Mouse (Mus musculus) forebrain, embryonic 11.5 days (tissue): ENCODE measurements around the gene 1700034I23Rik. TPM values are rescaled to one million over a fixed set of nuclear protein-coding genes. Genes with fewer than 3 reads are reported as not detected.
"Not testable (repeated sequence)": the region's sequence is repeated elsewhere in the genome, so short reads cannot be mapped to it uniquely, and the experiment has no call there.

Source experiments
- ATAC-seq: fragments of 200-750 bp; cut with Nextera tagmentation; replicated peaks from 2 replicates; pipeline ENCODE4 v1.8.0; 2017; ENCODE audit warnings: moderate TSS enrichment; ENCODE audit not compliant: low FRiP score
- DNase-seq: peaks from one replicate; pipeline ENCODE4 v3.0.0-alpha.2; 2017; ENCODE audit warnings: low spot score
- H3K27ac ChIP-seq: fragments of 300-500 bp; sonication (generic); 2 replicates; pipeline ENCODE4 v1.5.1; 2014; ENCODE audit warnings: low read depth, low read length
- H3K27me3 ChIP-seq: fragments of 300-500 bp; sonication (generic); 2 replicates; pipeline ENCODE4 v1.6.1; 2014; ENCODE audit warnings: mild to moderate bottlenecking, low read length, mixed read lengths; ENCODE audit not compliant: control insufficient read depth, insufficient read depth
- H3K36me3 ChIP-seq: fragments of 300-500 bp; sonication (generic); 2 replicates; pipeline ENCODE4 v1.6.1; 2014; ENCODE audit warnings: mild to moderate bottlenecking, low read length, moderate library complexity, mixed read lengths; ENCODE audit not compliant: control insufficient read depth, insufficient read depth
- H3K4me1 ChIP-seq: fragments of 300-500 bp; sonication (generic); replicated peaks from 2 replicates; pipeline ENCODE4 v1.6.1; 2014; ENCODE audit warnings: low read length, mixed read lengths; ENCODE audit not compliant: control insufficient read depth, insufficient read depth
- H3K4me2 ChIP-seq: fragments of 300-500 bp; sonication (generic); 2 replicates; pipeline ENCODE4 v1.6.1; 2014; ENCODE audit warnings: low read depth, mild to moderate bottlenecking, low read length, moderate library complexity, mixed read lengths; ENCODE audit not compliant: severe bottlenecking
- H3K4me3 ChIP-seq: fragments of 300-500 bp; sonication (generic); 2 replicates; pipeline ENCODE4 v1.5.1; 2014; ENCODE audit warnings: low read depth, low read length
- H3K9ac ChIP-seq: fragments of 300-500 bp; sonication (generic); 2 replicates; pipeline ENCODE4 v1.6.1; 2014; ENCODE audit warnings: low read length
- H3K9me3 ChIP-seq: fragments of 300-500 bp; sonication (generic); 2 replicates; pipeline ENCODE4 v1.6.1; 2016; ENCODE audit warnings: low read length, mixed read lengths; ENCODE audit not compliant: control insufficient read depth
- WGBS: fragments of 180-500 bp; shearing (Covaris S2); extraction: QIAGEN DNeasy Blood & Tissue Kit; methylation state at CpG from one replicate; pipeline ENCODE4 v1.1.7; 2014; 5-methylcytosine and 5-hydroxymethylcytosine counted together
- polyA plus RNA-seq: library from polyadenylated mRNA; unstranded; fragments of >200 nt; fragmentation: Nextera tagmentation; extraction: Ambion mirVana; gene quantifications from 2 replicates; pipeline ENCODE4 v1.2.1, GENCODE M21; 2014

Gene 1700034I23Rik
- not detected in 2 replicates for polyA plus RNA-seq

GRCm38 (mm10) chr3:40902443-40902842, at the start of gene 1700034I23Rik:
Gene 1700034I23Rik (minus strand): TSS chr3:40902543.
- H3K27ac ChIP-seq = not testable (repeated sequence)

GRCm38 (mm10) chr3:40951365-40951764, 49.0 kb upstream of the 1700034I23Rik start:
- Histone ChIP-seq H3K4me2 (peak overlapping the region; percentile 98), H3K27me3 (peaks cover 9% of the 10 kb centered on the region; the same call in 1 of the 2 replicates), H3K36me3 (no peaks in the 10 kb centered on the region), H3K9ac (no peak overlapping the region), H3K4me1 (no peaks in the 10 kb centered on the region), H3K4me3 (peak overlapping the region; percentile 68), H3K27ac (no peak overlapping the region), H3K9me3 (no peaks in the 10 kb centered on the region)
- no peak for DNase-seq
- WGBS = 15% methylated on average over 7 of the region's 7 CpGs
- ATAC-seq = no peak

More at GRCm38 (mm10) chr3:40902443-40902842, at the start of gene 1700034I23Rik:
- not testable (repeated sequence) for H3K9me3 ChIP-seq, H3K4me3 ChIP-seq, H3K9ac ChIP-seq, H3K4me1 ChIP-seq, H3K4me2 ChIP-seq, H3K27me3 ChIP-seq, ATAC-seq, DNase-seq, H3K36me3 ChIP-seq
- WGBS = 94% methylated on average over 5 of the region's 10 CpGs

- H3K27ac ChIP-seq = no peak overlapping the region
- H3K4me2 ChIP-seq = peak overlapping the region; percentile 98
- ATAC-seq = no peak
- peak overlapping the region; percentile 68 for H3K9ac ChIP-seq
- under 1% methylated on average over 43 of the region's 43 CpGs for WGBS
- H3K4me1 ChIP-seq = no peaks in the 10 kb centered on the region
- peak; percentile 71 for DNase-seq
- peaks cover 9% of the 10 kb centered on the region; the same call in 1 of the 2 replicates for H3K27me3 ChIP-seq
- H3K4me3 ChIP-seq = peak overlapping the region; percentile 68
- no peaks in the 10 kb centered on the region for H3K9me3 ChIP-seq
- no peaks in the 10 kb centered on the region for H3K36me3 ChIP-seq
Observed at GRCm38 (mm10) chr3:40950601-40951201, 48.4 kb upstream of the 1700034I23Rik start.

GRCm38 (mm10) chr3:40949903-40950600, 47.7 kb upstream of the 1700034I23Rik start:
- 0% methylated on average over 72 of the region's 118 CpGs for WGBS
- ATAC-seq = peak; percentile 47
- Histone ChIP-seq H3K36me3 (no peaks in the 10 kb centered on the region), H3K27ac (peak overlapping the region; percentile 37; the same call in 1 of the 2 replicates), H3K4me1 (no peaks in the 10 kb centered on the region), H3K27me3 (peaks cover 9% of the 10 kb centered on the region; the same call in 1 of the 2 replicates), H3K9ac (peak overlapping the region; percentile 68), H3K4me3 (peak overlapping the region; percentile 68), H3K9me3 (no peaks in the 10 kb centered on the region), H3K4me2 (peak overlapping the region; percentile 98)
- peak; percentile 76 for DNase-seq

- under 1% methylated on average over 60 of the region's 66 CpGs for WGBS
- H3K27ac ChIP-seq = peak within 1 kb of the TSS; percentile 37; the same call in 1 of the 2 replicates
- peak within 1 kb of the TSS; percentile 68 for H3K9ac ChIP-seq
- ATAC-seq (peak; percentile 96), DNase-seq (peak; percentile 100)
- peak within 1 kb of the TSS; percentile 68 for H3K4me3 ChIP-seq
- no peaks in the 10 kb centered on the region for H3K9me3 ChIP-seq
- peaks cover 9% of the 10 kb centered on the region; the same call in 1 of the 2 replicates for H3K27me3 ChIP-seq
- H3K4me1 ChIP-seq = no peaks in the 10 kb centered on the region
- no peaks in the 10 kb centered on the region for H3K36me3 ChIP-seq
- peak within 1 kb of the TSS; percentile 98 for H3K4me2 ChIP-seq
Observed at GRCm38 (mm10) chr3:40949170-40949902, 47.0 kb upstream of the 1700034I23Rik start, which contains the start of gene Larp1b. Gene Larp1b (plus strand): TSS chr3:40949828.

- Histone ChIP-seq H3K4me3 (no peak overlapping the region), H3K9me3 (no peaks in the 10 kb centered on the region), H3K27me3 (no peaks in the 10 kb centered on the region), H3K27ac (no peak overlapping the region), H3K36me3 (no peaks in the 10 kb centered on the region), H3K4me1 (no peaks in the 10 kb centered on the region), H3K4me2 (no peak overlapping the region), H3K9ac (no peak overlapping the region)
- no peak for ATAC-seq
- no peak for DNase-seq
Observed at GRCm38 (mm10) chr3:40939019-40939418, 36.7 kb upstream of the 1700034I23Rik start.

GRCm38 (mm10) chr3:40938592-40938991, 36.2 kb upstream of the 1700034I23Rik start:
- no peak for DNase-seq
- ATAC-seq = no peak
- WGBS = 97% methylated on average over 4 of the region's 4 CpGs
- Histone ChIP-seq H3K4me2 (no peak overlapping the region), H3K27ac (no peak overlapping the region), H3K9me3 (no peaks in the 10 kb centered on the region), H3K9ac (no peak overlapping the region), H3K4me3 (no peak overlapping the region), H3K36me3 (no peaks in the 10 kb centered on the region), H3K27me3 (no peaks in the 10 kb centered on the region), H3K4me1 (no peaks in the 10 kb centered on the region)

GRCm38 (mm10) chr3:40938189-40938588, 35.8 kb upstream of the 1700034I23Rik start:
- H3K36me3 ChIP-seq = no peaks in the 10 kb centered on the region
- H3K9me3 ChIP-seq = no peaks in the 10 kb centered on the region
- no peaks in the 10 kb centered on the region for H3K27me3 ChIP-seq
- ATAC-seq (no peak), DNase-seq (no peak)
- no peaks in the 10 kb centered on the region for H3K4me1 ChIP-seq
- 87% methylated on average over 5 of the region's 5 CpGs for WGBS
- H3K4me3 ChIP-seq = no peak overlapping the region
- no peak overlapping the region for H3K9ac ChIP-seq
- H3K4me2 ChIP-seq = no peak overlapping the region
- H3K27ac ChIP-seq = no peak overlapping the region
